Mouse (Mus musculus): ENCODE results near the gene Exosc2. TPM values are rescaled to one million over a fixed set of nuclear protein-coding genes. Genes with fewer than 3 reads are reported as not detected.

Gene Exosc2
- polyA plus RNA-seq, 1 experiment from 2014 or later, result 30.4 TPM

- H3K4me3 ChIP-seq (ENCODE audit: low read depth, low read length), result no peak overlapping the region
- no peak overlapping the region for H3K4me2 ChIP-seq (ENCODE audit: low read depth, low read length)
- H3K9ac ChIP-seq (replicated peaks; ENCODE audit: low read depth, low read length), result no peak overlapping the region
- no peaks in the 10 kb centered on the region for H3K36me3 ChIP-seq (ENCODE audit: control insufficient read depth, insufficient read depth, low read length)
- no peak overlapping the region for H3K27ac ChIP-seq (ENCODE audit: low read depth, low read length)
- no peak for ATAC-seq (ENCODE audit: low read depth)
- H3K9me3 ChIP-seq (ENCODE audit: control insufficient read depth, low read length), result no peaks in the 10 kb centered on the region
- H3K4me1 ChIP-seq (ENCODE audit: control insufficient read depth, insufficient read depth, low read length), result no peaks in the 10 kb centered on the region
- 94% methylated on average over 3 of the region's 3 CpGs for WGBS
- no peaks in the 10 kb centered on the region for H3K27me3 ChIP-seq (ENCODE audit: control insufficient read depth, insufficient read depth, low read length)
These were observed 43.3 kb downstream of the Exosc2 start for GRCm38 (mm10) chr2:31713813-31714212.

GRCm38 (mm10) chr2:31714780-31715179 lies 44.3 kb downstream of the Exosc2 start:
- Histone ChIP-seq H3K4me1 (ENCODE audit: control insufficient read depth, insufficient read depth, low read length) (no peaks in the 10 kb centered on the region), H3K27me3 (ENCODE audit: control insufficient read depth, insufficient read depth, low read length) (no peaks in the 10 kb centered on the region), H3K36me3 (ENCODE audit: control insufficient read depth, insufficient read depth, low read length) (no peaks in the 10 kb centered on the region), H3K27ac (ENCODE audit: low read depth, low read length) (no peak overlapping the region), H3K4me2 (ENCODE audit: low read depth, low read length) (no peak overlapping the region), H3K4me3 (ENCODE audit: low read depth, low read length) (no peak overlapping the region), H3K9ac (replicated peaks; ENCODE audit: low read depth, low read length) (no peak overlapping the region), H3K9me3 (ENCODE audit: control insufficient read depth, low read length) (no peaks in the 10 kb centered on the region)
- ATAC-seq (ENCODE audit: low read depth), result no peak
- 97% methylated on average over 4 of the region's 4 CpGs for WGBS

GRCm38 (mm10) chr2:31715985-31716384 lies 45.5 kb downstream of the Exosc2 start:
- 93% methylated on average over 7 of the region's 7 CpGs for WGBS
- Histone ChIP-seq H3K4me1 (ENCODE audit: control insufficient read depth, insufficient read depth, low read length) (no peaks in the 10 kb centered on the region), H3K4me3 (ENCODE audit: low read depth, low read length) (no peak overlapping the region), H3K27me3 (ENCODE audit: control insufficient read depth, insufficient read depth, low read length) (no peaks in the 10 kb centered on the region), H3K27ac (ENCODE audit: low read depth, low read length) (no peak overlapping the region), H3K4me2 (ENCODE audit: low read depth, low read length) (no peak overlapping the region), H3K36me3 (ENCODE audit: control insufficient read depth, insufficient read depth, low read length) (no peaks in the 10 kb centered on the region), H3K9me3 (ENCODE audit: control insufficient read depth, low read length) (no peaks in the 10 kb centered on the region), H3K9ac (replicated peaks; ENCODE audit: low read depth, low read length) (no peak overlapping the region)
- no peak for ATAC-seq (ENCODE audit: low read depth)

GRCm38 (mm10) chr2:31719202-31719880 lies 48.8 kb downstream of the Exosc2 start:
- no peak overlapping the region for H3K4me2 ChIP-seq (ENCODE audit: low read depth, low read length)
- H3K4me3 ChIP-seq (ENCODE audit: low read depth, low read length), result no peak overlapping the region
- no peaks in the 10 kb centered on the region for H3K36me3 ChIP-seq (ENCODE audit: control insufficient read depth, insufficient read depth, low read length)
- H3K27ac ChIP-seq (ENCODE audit: low read depth, low read length), result no peak overlapping the region
- no peaks in the 10 kb centered on the region for H3K27me3 ChIP-seq (ENCODE audit: control insufficient read depth, insufficient read depth, low read length)
- H3K4me1 ChIP-seq (ENCODE audit: control insufficient read depth, insufficient read depth, low read length), result no peaks in the 10 kb centered on the region
- H3K9me3 ChIP-seq (ENCODE audit: control insufficient read depth, low read length), result no peaks in the 10 kb centered on the region
- ATAC-seq (ENCODE audit: low read depth), result no peak
- WGBS, result 82% methylated on average over 6 of the region's 6 CpGs
- H3K9ac ChIP-seq (replicated peaks; ENCODE audit: low read depth, low read length), result no peak overlapping the region

- WGBS, result 83% methylated on average over 2 of the region's 2 CpGs
- no peaks in the 10 kb centered on the region for H3K27me3 ChIP-seq (ENCODE audit: control insufficient read depth, insufficient read depth, low read length)
- no peak for ATAC-seq (ENCODE audit: low read depth)
These were observed 49.4 kb downstream of the Exosc2 start for GRCm38 (mm10) chr2:31719944-31720343.

GRCm38 (mm10) chr2:31720783-31721182 lies 50.3 kb downstream of the Exosc2 start:
- Histone ChIP-seq H3K9ac (replicated peaks; ENCODE audit: low read depth, low read length) (no peak overlapping the region), H3K4me2 (ENCODE audit: low read depth, low read length) (no peak overlapping the region), H3K4me1 (ENCODE audit: control insufficient read depth, insufficient read depth, low read length) (no peaks in the 10 kb centered on the region), H3K36me3 (ENCODE audit: control insufficient read depth, insufficient read depth, low read length) (no peaks in the 10 kb centered on the region), H3K27ac (ENCODE audit: low read depth, low read length) (no peak overlapping the region), H3K9me3 (ENCODE audit: control insufficient read depth, low read length) (no peaks in the 10 kb centered on the region), H3K27me3 (ENCODE audit: control insufficient read depth, insufficient read depth, low read length) (no peaks in the 10 kb centered on the region), H3K4me3 (ENCODE audit: low read depth, low read length) (no peak overlapping the region)
- ATAC-seq (ENCODE audit: low read depth), result no peak
- WGBS, result 70% methylated on average over 4 of the region's 4 CpGs

More at GRCm38 (mm10) chr2:31719944-31720343, 49.4 kb downstream of the Exosc2 start:
- Histone ChIP-seq H3K9me3 (ENCODE audit: control insufficient read depth, low read length) (no peaks in the 10 kb centered on the region), H3K4me1 (ENCODE audit: control insufficient read depth, insufficient read depth, low read length) (no peaks in the 10 kb centered on the region), H3K27ac (ENCODE audit: low read depth, low read length) (no peak overlapping the region), H3K9ac (replicated peaks; ENCODE audit: low read depth, low read length) (no peak overlapping the region), H3K4me3 (ENCODE audit: low read depth, low read length) (no peak overlapping the region), H3K36me3 (ENCODE audit: control insufficient read depth, insufficient read depth, low read length) (no peaks in the 10 kb centered on the region), H3K4me2 (ENCODE audit: low read depth, low read length) (no peak overlapping the region)

- H3K9me3 ChIP-seq (ENCODE audit: control insufficient read depth, low read length), result no peaks in the 10 kb centered on the region
- no peaks in the 10 kb centered on the region for H3K4me1 ChIP-seq (ENCODE audit: control insufficient read depth, insufficient read depth, low read length)
- ATAC-seq (ENCODE audit: low read depth), result no peak
- no peak overlapping the region for H3K9ac ChIP-seq (replicated peaks; ENCODE audit: low read depth, low read length)
- no peaks in the 10 kb centered on the region for H3K27me3 ChIP-seq (ENCODE audit: control insufficient read depth, insufficient read depth, low read length)
- over 99% methylated on average over 7 of the region's 7 CpGs for WGBS
- H3K36me3 ChIP-seq (ENCODE audit: control insufficient read depth, insufficient read depth, low read length), result no peaks in the 10 kb centered on the region
- no peak overlapping the region for H3K4me2 ChIP-seq (ENCODE audit: low read depth, low read length)
- no peak overlapping the region for H3K4me3 ChIP-seq (ENCODE audit: low read depth, low read length)
- H3K27ac ChIP-seq (ENCODE audit: low read depth, low read length), result no peak overlapping the region
These were observed 54.4 kb downstream of the Exosc2 start for GRCm38 (mm10) chr2:31724730-31725490.

GRCm38 (mm10) chr2:31727576-31728277 lies 57.2 kb downstream of the Exosc2 start:
- Histone ChIP-seq H3K4me1 (ENCODE audit: control insufficient read depth, insufficient read depth, low read length) (no peaks in the 10 kb centered on the region), H3K4me3 (ENCODE audit: low read depth, low read length) (no peak overlapping the region), H3K9ac (replicated peaks; ENCODE audit: low read depth, low read length) (no peak overlapping the region), H3K27ac (ENCODE audit: low read depth, low read length) (no peak overlapping the region), H3K36me3 (ENCODE audit: control insufficient read depth, insufficient read depth, low read length) (no peaks in the 10 kb centered on the region), H3K27me3 (ENCODE audit: control insufficient read depth, insufficient read depth, low read length) (no peaks in the 10 kb centered on the region), H3K4me2 (ENCODE audit: low read depth, low read length) (no peak overlapping the region), H3K9me3 (ENCODE audit: control insufficient read depth, low read length) (no peaks in the 10 kb centered on the region)
- no peak for ATAC-seq (ENCODE audit: low read depth)
- WGBS, result 86% methylated on average over 9 of the region's 9 CpGs

- no peak overlapping the region for H3K27ac ChIP-seq (ENCODE audit: low read depth, low read length)
- whole genome bisulfite sequencing, result 93% methylated on average over 5 of the region's 5 CpGs
- H3K4me2 ChIP-seq (ENCODE audit: low read depth, low read length), result no peak overlapping the region
These were observed 60.1 kb downstream of the Exosc2 start for GRCm38 (mm10) chr2:31730640-31731039.

More at GRCm38 (mm10) chr2:31730640-31731039, 60.1 kb downstream of the Exosc2 start:
- no peaks in the 10 kb centered on the region for H3K36me3 ChIP-seq (ENCODE audit: control insufficient read depth, insufficient read depth, low read length)
- no peaks in the 10 kb centered on the region for H3K4me1 ChIP-seq (ENCODE audit: control insufficient read depth, insufficient read depth, low read length)
- no peak overlapping the region for H3K9ac ChIP-seq (replicated peaks; ENCODE audit: low read depth, low read length)
- ATAC-seq (ENCODE audit: low read depth), result no peak
- H3K9me3 ChIP-seq (ENCODE audit: control insufficient read depth, low read length), result no peaks in the 10 kb centered on the region
- H3K27me3 ChIP-seq (ENCODE audit: control insufficient read depth, insufficient read depth, low read length), result no peaks in the 10 kb centered on the region
- H3K4me3 ChIP-seq (ENCODE audit: low read depth, low read length), result no peak overlapping the region
